ENCODE assay signal across 8 mouse cellular contexts in the genomic region with DNA sequence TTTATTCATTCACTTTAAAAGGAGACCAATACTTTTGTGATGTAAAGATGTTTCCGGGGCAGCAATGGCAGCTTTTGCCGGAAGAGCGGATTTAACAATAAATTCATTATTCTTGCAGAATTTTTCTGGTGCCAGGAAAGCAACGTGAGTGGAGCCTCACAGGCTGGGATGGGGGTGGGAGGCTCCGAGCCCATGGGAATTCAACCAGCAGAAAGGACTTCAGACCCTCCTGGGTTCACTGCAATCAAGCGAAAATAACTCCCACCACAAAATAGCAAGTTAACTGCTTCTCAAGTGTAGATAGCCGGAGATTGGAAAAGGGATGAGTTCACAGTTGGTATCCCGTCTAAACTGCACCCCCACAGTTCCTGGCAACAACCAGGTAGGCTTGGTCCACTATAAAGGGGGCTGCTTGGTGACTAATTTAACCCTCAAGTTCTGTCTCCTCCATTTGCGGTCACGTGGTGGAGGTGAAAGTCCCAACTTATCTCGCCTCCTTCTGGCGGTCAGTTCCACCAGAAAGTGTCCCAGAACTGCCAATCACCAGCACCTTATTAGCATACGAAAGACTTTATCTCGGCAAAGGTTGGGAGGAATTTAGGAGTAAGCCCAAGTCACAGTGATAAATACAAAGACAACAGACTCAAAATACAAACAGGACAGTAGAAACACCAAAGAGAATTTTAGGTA.
DNase-seq lines count a peak whose midpoint lies in the region; ATAC-seq and TF ChIP-seq lines count a peak whose summit lies in the region.

No protein-coding gene starts in this region.

- H3K4me1 ChIP-seq in forebrain, postnatal 0 days (ENCODE audit: insufficient read depth), result peaks cover 10% of the 10 kb centered on the region; the same call in 1 of the 2 replicates
- H3K4me1 ChIP-seq in limb, embryonic 10.5 days, result peaks cover 33% of the 10 kb centered on the region
- H3K4me1 ChIP-seq in lung, adult 2 months (ENCODE audit: control insufficient read depth, insufficient read depth, low read length), result no peaks in the 10 kb centered on the region; the same call in 1 of the 2 replicates

- peak overlapping the region; percentile 91 for H3K27ac ChIP-seq in forebrain, postnatal 0 days (ENCODE audit: low read depth, low read length)
- H3K27ac ChIP-seq in limb, embryonic 10.5 days, result peak overlapping the region; percentile 96

- peak overlapping the region; percentile 31 for H3K4me3 ChIP-seq in forebrain, postnatal 0 days (ENCODE audit: low read depth, low read length)
- no peak overlapping the region for H3K4me3 ChIP-seq in limb, embryonic 10.5 days
- H3K4me3 ChIP-seq in lung, adult 2 months (replicated peaks; ENCODE audit: extremely low read depth, low read depth, low read length), result no peak overlapping the region

- H3K9me3 ChIP-seq in forebrain, postnatal 0 days (ENCODE audit: low read length), result no peaks in the 10 kb centered on the region
- no peaks in the 10 kb centered on the region for H3K9me3 ChIP-seq in limb, embryonic 10.5 days (replicated peaks)

- no peak for DNase-seq in frontal cortex, postnatal 25 days (ENCODE audit: low spot score in 2 of 2)
- DNase-seq in ES-CJ7 (ENCODE audit: low read depth, low spot score), result peak; percentile 36
- peak; percentile 78 for DNase-seq in forebrain, postnatal 0 days
- no peak for DNase-seq in limb, embryonic 10.5 days (ENCODE audit: low spot score)
- DNase-seq in adrenal gland, adult 18-20 months (ENCODE audit: low spot score in 2 of 2), result no peak
- no peak for DNase-seq in lung, adult 2 months
- no peak for DNase-seq in urinary bladder, postnatal 36 days (ENCODE audit: low spot score in 2 of 2)

- H3K9ac ChIP-seq in forebrain, postnatal 0 days, result peak overlapping the region; percentile 56

- TF ChIP-seq POLR2A in lung, adult 2 months (IDR thresholded peaks at IDR 0.05; ENCODE audit: borderline replicate concordance, extremely low read depth, low read depth, low read length), result no peak

- peak; percentile 29 for ATAC-seq in frontal cortex, adult (ENCODE audit: low TSS enrichment)
- ATAC-seq in forebrain, postnatal 0 days, result peak; percentile 58

- H3K36me3 ChIP-seq in forebrain, postnatal 0 days (ENCODE audit: insufficient read depth), result no peaks in the 10 kb centered on the region
- H3K36me3 ChIP-seq in limb, embryonic 10.5 days, result no peaks in the 10 kb centered on the region

- TF ChIP-seq CTCF in forebrain, postnatal 0 days (IDR thresholded peaks at IDR 0.05; ENCODE audit: low read depth), result no peak
- no peak for TF ChIP-seq CTCF in lung, adult 2 months (IDR thresholded peaks at IDR 0.05; ENCODE audit: insufficient read depth, low read length)

- peak overlapping the region; percentile 59 for H3K4me2 ChIP-seq in forebrain, postnatal 0 days (ENCODE audit: low read depth)

- 11% methylated on average over 14 of the region's 14 CpGs for WGBS in forebrain, postnatal 0 days
- 73% methylated on average over 14 of the region's 14 CpGs for WGBS in limb, embryonic 10.5 days
- WGBS in lung, adult 2 months, result 81% methylated on average over 14 of the region's 14 CpGs

- no peaks in the 10 kb centered on the region for H3K27me3 ChIP-seq in forebrain, postnatal 0 days (ENCODE audit: insufficient read depth, low read length)
- H3K27me3 ChIP-seq in limb, embryonic 10.5 days (ENCODE audit: low read depth, poor library complexity, severe bottlenecking), result no peaks in the 10 kb centered on the region

Comparison
In these comparisons a context has a peak if more than half of its experiments do, and no peak if none do; other contexts are left out.
1. DNase-seq: peak in ES-CJ7 (single experiment) and forebrain, postnatal 0 days (single experiment); none in frontal cortex, postnatal 25 days (0 of 2), limb, embryonic 10.5 days (single experiment), adrenal gland, adult 18-20 months (0 of 2), lung, adult 2 months (single experiment) and urinary bladder, postnatal 36 days (0 of 2).